Mouse (Mus musculus) gastrocnemius, adult 8-10 months (tissue): Measurements from ENCODE around the gene Aup1. TPM values are rescaled to one million over a fixed set of nuclear protein-coding genes. Genes with fewer than 3 reads are reported as not detected.

Experiments used
- DNase-seq, 2 experiments: peaks; one replicate each; pipeline ENCODE4 v3.0.0; 2022; ENCODE audit warnings: low spot score in 2 of 2
- total RNA-seq, 4 experiments: library from RNA; stranded (reverse); gene quantifications; 2 replicates each; pipeline ENCODE4 v1.2.4; 2022

The Aup1 gene
- total RNA-seq = 100 to 1,000 TPM in 2 of 4 experiments, 10 to 100 TPM in 2; 91.1 to 109 (median 102) TPM

GRCm38 (mm10) chr6:83054074-83054851 is at the start of gene Aup1:
Gene Aup1 (plus strand): TSS chr6:83054521.
- DNase-seq = peak; percentile 93 to 97

- no peak for DNase-seq
These were observed 49.4 kb upstream of the Aup1 start for GRCm38 (mm10) chr6:83004872-83005271.

- DNase-seq = no peak
These were observed 48.8 kb upstream of the Aup1 start for GRCm38 (mm10) chr6:83005444-83006011.

- DNase-seq = no peak
These were observed 48.2 kb upstream of the Aup1 start for GRCm38 (mm10) chr6:83006114-83006513.

GRCm38 (mm10) chr6:83008659-83009058 is 45.7 kb upstream of the Aup1 start:
- DNase-seq = no peak

- no peak for DNase-seq
These were observed 44.3 kb upstream of the Aup1 start for GRCm38 (mm10) chr6:83010010-83010409.

- no peak for DNase-seq
These were observed 43.1 kb upstream of the Aup1 start for GRCm38 (mm10) chr6:83011255-83011654.

- DNase-seq = no peak
These were observed 42.6 kb upstream of the Aup1 start for GRCm38 (mm10) chr6:83011756-83012155.

- no peak for DNase-seq
These were observed 40.9 kb upstream of the Aup1 start for GRCm38 (mm10) chr6:83013444-83013843.

- no peak for DNase-seq
These were observed 39.5 kb upstream of the Aup1 start for GRCm38 (mm10) chr6:83014482-83015466.

GRCm38 (mm10) chr6:83015749-83016148 is 38.6 kb upstream of the Aup1 start:
- DNase-seq = no peak

- DNase-seq = peak; percentile 45 to 52
These were observed 37.1 kb upstream of the Aup1 start for GRCm38 (mm10) chr6:83017190-83017589.

GRCm38 (mm10) chr6:83019044-83019443 is 35.3 kb upstream of the Aup1 start:
- no peak for DNase-seq

- DNase-seq = no peak
These were observed 34.2 kb upstream of the Aup1 start for GRCm38 (mm10) chr6:83020121-83020520.

- no peak for DNase-seq
These were observed 33.3 kb upstream of the Aup1 start for GRCm38 (mm10) chr6:83020836-83021593.

- no peak for DNase-seq
These were observed 31.3 kb upstream of the Aup1 start for GRCm38 (mm10) chr6:83023008-83023407.

- no peak for DNase-seq
These were observed 30.5 kb upstream of the Aup1 start for GRCm38 (mm10) chr6:83023786-83024185.

- DNase-seq = no peak
These were observed 29.9 kb upstream of the Aup1 start for GRCm38 (mm10) chr6:83024421-83024820.

- no peak for DNase-seq
These were observed 29.1 kb upstream of the Aup1 start for GRCm38 (mm10) chr6:83025221-83025620.

- no peak for DNase-seq
These were observed 27.0 kb upstream of the Aup1 start for GRCm38 (mm10) chr6:83027293-83027692.

GRCm38 (mm10) chr6:83027706-83028105 is 26.6 kb upstream of the Aup1 start:
- DNase-seq = no peak
